Mouse (Mus musculus): ENCODE data around the gene Jund. TPM values are rescaled to one million over a fixed set of nuclear protein-coding genes. Genes with fewer than 3 reads are reported as not detected.

Jund gene
- total RNA-seq, 2 experiments from 2014 or later, result 157 to 183 TPM

GRCm38 (mm10) chr8:70729808-70730475 is 31.2 kb downstream of the Jund start:
- DNase-seq, result no peak

- DNase-seq, result no peak
These were observed 32.2 kb downstream of the Jund start for GRCm38 (mm10) chr8:70730956-70731355.

- no peak for DNase-seq
These were observed 39.0 kb downstream of the Jund start for GRCm38 (mm10) chr8:70737705-70738104.

- no peak for DNase-seq
These were observed 39.5 kb downstream of the Jund start for GRCm38 (mm10) chr8:70738211-70738610.

- DNase-seq, result no peak
These were observed 42.9 kb downstream of the Jund start for GRCm38 (mm10) chr8:70741661-70742060.

GRCm38 (mm10) chr8:70742176-70742575 is 43.4 kb downstream of the Jund start:
- DNase-seq, result no peak

GRCm38 (mm10) chr8:70742981-70743655 is 44.4 kb downstream of the Jund start:
- DNase-seq, result no peak

- DNase-seq, result no peak
These were observed 45.2 kb downstream of the Jund start for GRCm38 (mm10) chr8:70743656-70744590.

- no peak for DNase-seq
These were observed 46.1 kb downstream of the Jund start for GRCm38 (mm10) chr8:70744806-70745205.

- DNase-seq, result no peak
These were observed 47.0 kb downstream of the Jund start for GRCm38 (mm10) chr8:70745691-70746220.

- no peak for DNase-seq
These were observed 47.9 kb downstream of the Jund start for GRCm38 (mm10) chr8:70746676-70747075.

- no peak for DNase-seq
These were observed 48.6 kb downstream of the Jund start for GRCm38 (mm10) chr8:70747211-70747890.

GRCm38 (mm10) chr8:70748246-70749096 is 49.7 kb downstream of the Jund start:
- no peak for DNase-seq

- no peak for DNase-seq
These were observed 50.4 kb downstream of the Jund start for GRCm38 (mm10) chr8:70749097-70749674.

Other genes with a start within 250 kb of the Jund start
- 10 to 100 TPM; 57.4 to 59.0 TPM for gene Klhl26, start 222.0 kb upstream of the Jund start, total RNA-seq (2021)
- gene Tmem59l, start 211.6 kb upstream of the Jund start, total RNA-seq (2021), result 100 to 1,000 TPM; 312 to 335 TPM
- 10 to 100 TPM; 42.9 to 45.2 TPM for gene Crlf1, start 205.8 kb upstream of the Jund start, total RNA-seq (2021)
- gene Rex1bd, start 192.2 kb upstream of the Jund start, total RNA-seq (2021), result 100 to 1,000 TPM in 1 of 2 experiments, 10 to 100 TPM in 1; 97.5 to 102 TPM
- 100 to 1,000 TPM; 947 to 957 TPM for gene Uba52, start 188.1 kb upstream of the Jund start, total RNA-seq (2021)
- gene Fkbp8, start 171.2 kb upstream of the Jund start, total RNA-seq (2021), result 100 to 1,000 TPM; 436 to 447 TPM
- gene Kxd1, start 171.0 kb upstream of the Jund start, total RNA-seq (2021), result 10 to 100 TPM; 38.2 to 38.3 TPM
- 10 to 100 TPM; 18.6 to 23.4 TPM for gene Ell, start 159.5 kb upstream of the Jund start, total RNA-seq (2021)
- 10 to 100 TPM; 42.9 to 54.3 TPM for gene Isyna1, start 104.6 kb upstream of the Jund start, total RNA-seq (2021)
- 100 to 1,000 TPM; 276 to 279 TPM for gene Ssbp4, start 90.1 kb upstream of the Jund start, total RNA-seq (2021)
- gene Lrrc25, start 82.8 kb upstream of the Jund start, total RNA-seq (2021), result 1 to 10 TPM in 1 of 2 experiments, under 1 TPM in 1; 0.33 to 1.0 TPM
- not detected for gene Gdf15, start 66.5 kb upstream of the Jund start, total RNA-seq (2021)
- gene Pgpep1, start 38.6 kb upstream of the Jund start, total RNA-seq (2021), result 10 to 100 TPM; 23.1 TPM
- 10 to 100 TPM; 60.3 to 68.5 TPM for gene Lsm4, start 25.7 kb upstream of the Jund start, total RNA-seq (2021)
- under 1 TPM; 0.08 to 0.10 TPM for gene Iqcn, start 4.5 kb downstream of the Jund start, total RNA-seq (2021)
- not detected for gene Gm3336, start 19.6 kb downstream of the Jund start, total RNA-seq (2021)
- gene Pde4c, start 24.8 kb downstream of the Jund start, total RNA-seq (2021), result 1 to 10 TPM; 1.5 to 2.4 TPM
- 100 to 1,000 TPM; 729 to 765 TPM for gene Rab3a, start 55.7 kb downstream of the Jund start, total RNA-seq (2021)
- gene Mpv17l2, start 62.0 kb downstream of the Jund start, total RNA-seq (2021), result 10 to 100 TPM; 34.3 to 35.8 TPM
- 100 to 1,000 TPM; 153 to 158 TPM for gene Pik3r2, start 77.8 kb downstream of the Jund start, total RNA-seq (2021)
- gene Mast3, start 106.1 kb downstream of the Jund start, total RNA-seq (2021), result 100 to 1,000 TPM; 452 to 459 TPM
- gene Il12rb1, start 109.5 kb downstream of the Jund start, total RNA-seq (2021), result under 1 TPM; 0.56 to 0.87 TPM
- 10 to 100 TPM; 18.5 to 25.6 TPM for gene Arrdc2, start 140.8 kb downstream of the Jund start, total RNA-seq (2021)
- gene Kcnn1, start 164.3 kb downstream of the Jund start, total RNA-seq (2021), result 10 to 100 TPM; 16.9 to 17.7 TPM
- 10 to 100 TPM; 83.4 to 95.4 TPM for gene Ccdc124, start 175.0 kb downstream of the Jund start, total RNA-seq (2021)
- gene Slc5a5, start 193.8 kb downstream of the Jund start, total RNA-seq (2021), result 1 to 10 TPM; 8.1 to 8.9 TPM
- gene Rpl18a, start 198.5 kb downstream of the Jund start, total RNA-seq (2021), result 100 to 1,000 TPM; 659 to 685 TPM
- gene Map1s, start 207.0 kb downstream of the Jund start, total RNA-seq (2021), result 10 to 100 TPM; 87.3 to 89.7 TPM

Data from layer of hippocampus, postnatal 36 days (tissue).